Mouse (Mus musculus) E14TG2a.4 (cell line): Measurements from ENCODE around the gene Zfp800.

Source experiments
- H3K27me3 ChIP-seq: 2 replicates; pipeline ENCODE4 v1.6.1; 2014; ENCODE audit warnings: low read length, control low read depth; ENCODE audit not compliant: insufficient read depth
- H3K36me3 ChIP-seq: 2 replicates; pipeline ENCODE4 v1.6.1; 2014; ENCODE audit warnings: low read length, control low read depth; ENCODE audit not compliant: insufficient read depth
- H3K4me1 ChIP-seq: replicated peaks from 2 replicates; pipeline ENCODE4 v1.6.1; 2014; ENCODE audit warnings: low read depth, low read length, control low read depth
- H3K4me3 ChIP-seq: replicated peaks from 2 replicates; pipeline ENCODE4 v1.5.1; 2014; ENCODE audit warnings: mild to moderate bottlenecking, low read length
- H3K9me3 ChIP-seq: 2 replicates; pipeline ENCODE4 v1.6.1; 2014; ENCODE audit warnings: low read length, control low read depth
- CTCF ChIP-seq: conservative IDR thresholded peaks from 2 replicates; pipeline ENCODE4 v1.5.1; 2014; ENCODE audit warnings: low read length
- NANOG ChIP-seq: IDR thresholded peaks from 2 replicates; pipeline ENCODE4 v1.6.1; 2014; ENCODE audit warnings: borderline replicate concordance, low read length, mixed read lengths
- POU5F1 ChIP-seq: IDR thresholded peaks from 2 replicates; pipeline ENCODE4 v1.6.1; 2014; ENCODE audit warnings: low read length, borderline replicate concordance

The Zfp800 gene

DNA sequence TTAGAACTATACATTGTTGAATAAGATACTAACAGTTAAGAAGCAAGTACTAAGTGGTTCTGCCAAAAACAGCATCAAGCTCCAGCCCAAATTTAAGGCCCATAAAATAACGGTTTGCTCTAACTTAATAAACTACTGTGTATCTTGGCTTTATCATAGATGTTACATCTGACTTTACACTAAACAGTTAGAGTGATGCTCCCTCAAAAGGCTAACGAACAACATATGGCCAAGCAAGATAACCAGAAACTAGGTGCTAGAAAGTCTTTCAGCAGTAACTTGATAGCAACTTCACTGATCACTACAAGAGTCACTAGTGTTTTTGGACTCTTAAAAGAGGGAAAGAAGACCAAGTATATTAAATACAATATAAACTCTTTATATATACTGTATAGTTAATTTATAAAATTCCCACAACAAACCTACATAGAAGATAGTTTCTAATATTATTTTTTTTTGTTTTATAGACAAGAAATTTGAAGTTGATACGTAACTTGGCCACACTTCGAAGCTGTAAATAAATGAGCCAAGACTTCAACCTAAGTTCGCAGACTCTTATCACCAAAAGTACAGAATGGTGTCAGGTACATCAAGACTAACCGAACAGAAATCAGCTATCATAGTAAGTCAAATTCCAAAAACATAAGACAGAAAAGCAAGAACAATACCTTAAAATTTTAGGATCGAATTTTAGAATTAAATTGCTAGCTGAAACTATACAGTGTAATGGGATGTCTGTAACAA, 165.0 kb downstream of the Zfp800 start:
- H3K4me1 ChIP-seq: no peaks in the 10 kb centered on the region
- H3K27me3 ChIP-seq: no peaks in the 10 kb centered on the region
- no peaks in the 10 kb centered on the region for H3K36me3 ChIP-seq
- TF ChIP-seq CTCF (no peak), NANOG (no peak), POU5F1 (no peak)
- no peak overlapping the region for H3K4me3 ChIP-seq
- H3K9me3 ChIP-seq: no peaks in the 10 kb centered on the region

GRCm38 (mm10) chr6:28228085-28228484, 169.7 kb downstream of the Zfp800 start:
- H3K27me3 ChIP-seq: no peaks in the 10 kb centered on the region
- TF ChIP-seq NANOG (no peak), POU5F1 (no peak), CTCF (no peak)
- H3K36me3 ChIP-seq: no peaks in the 10 kb centered on the region
- no peak overlapping the region for H3K4me3 ChIP-seq
- no peaks in the 10 kb centered on the region for H3K9me3 ChIP-seq
- no peaks in the 10 kb centered on the region for H3K4me1 ChIP-seq

- TF ChIP-seq POU5F1 (no peak), NANOG (no peak), CTCF (no peak)
- Histone ChIP-seq H3K36me3 (no peaks in the 10 kb centered on the region), H3K9me3 (no peaks in the 10 kb centered on the region), H3K4me3 (no peak overlapping the region), H3K4me1 (no peaks in the 10 kb centered on the region), H3K27me3 (peaks cover 13% of the 10 kb centered on the region)
These were observed 176.8 kb downstream of the Zfp800 start for GRCm38 (mm10) chr6:28221017-28221416.

DNA sequence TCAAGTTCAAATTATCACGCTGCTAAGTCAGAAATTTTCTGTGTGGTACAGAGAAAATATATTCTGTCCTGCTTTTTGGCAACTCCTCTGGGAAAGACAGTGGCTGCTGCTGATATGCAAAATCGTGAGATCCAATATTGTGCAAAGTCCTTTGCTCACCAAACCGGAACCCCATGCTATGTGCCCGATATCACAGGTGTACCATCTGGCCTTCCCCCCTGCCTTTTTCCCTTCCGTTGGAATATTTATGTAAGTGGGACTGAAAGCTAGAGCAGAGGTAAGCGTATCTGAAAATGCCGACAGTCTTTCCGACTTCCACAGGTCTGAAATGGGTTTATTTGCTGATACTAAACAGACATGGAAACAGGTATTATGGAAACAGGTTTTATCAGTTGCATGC, 179.4 kb downstream of the Zfp800 start:
- no peak for TF ChIP-seq NANOG
- TF ChIP-seq POU5F1: no peak
- TF ChIP-seq CTCF: no peak
- Histone ChIP-seq H3K4me3 (no peak overlapping the region), H3K9me3 (no peaks in the 10 kb centered on the region), H3K27me3 (peaks cover 31% of the 10 kb centered on the region), H3K36me3 (no peaks in the 10 kb centered on the region), H3K4me1 (peaks cover 4% of the 10 kb centered on the region; the same call in 1 of the 2 replicates)

DNA sequence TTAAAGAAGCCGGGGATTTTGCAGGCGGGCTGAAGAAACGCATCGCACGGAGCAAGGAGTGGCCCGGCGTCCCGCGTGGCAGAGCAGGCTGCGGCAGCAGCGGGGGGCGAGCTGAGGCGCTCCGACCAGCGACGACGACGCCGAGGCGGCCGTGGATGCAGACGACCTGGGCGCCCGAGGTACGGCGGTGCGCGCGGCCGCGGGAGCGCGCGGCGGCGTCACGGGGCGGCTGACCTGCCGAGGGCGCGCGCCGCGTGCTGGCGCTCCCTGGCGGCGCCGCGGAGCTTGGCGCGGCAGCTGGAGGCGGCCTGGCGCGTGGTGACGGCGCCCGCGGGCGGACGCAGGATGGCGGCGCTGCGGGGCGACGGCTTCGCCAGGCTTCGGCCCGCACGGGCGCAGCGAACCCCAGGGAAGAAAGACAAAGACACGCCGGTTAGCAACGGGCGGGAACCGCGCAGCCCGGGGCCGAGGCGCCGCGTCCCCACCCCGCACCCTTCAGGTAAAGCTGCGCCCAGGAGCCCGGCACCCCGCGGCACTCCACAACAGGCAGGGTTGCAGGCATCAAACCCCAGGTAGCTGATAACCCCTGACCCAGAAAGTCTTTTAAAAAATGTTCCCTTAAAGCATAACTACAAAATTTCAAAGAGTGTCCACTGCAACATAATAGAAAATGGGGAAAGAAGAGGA, 182.4 kb downstream of the Zfp800 start:
- H3K9me3 ChIP-seq: no peaks in the 10 kb centered on the region
- TF ChIP-seq NANOG: no peak
- TF ChIP-seq CTCF: no peak
- no peak for TF ChIP-seq POU5F1

DNA sequence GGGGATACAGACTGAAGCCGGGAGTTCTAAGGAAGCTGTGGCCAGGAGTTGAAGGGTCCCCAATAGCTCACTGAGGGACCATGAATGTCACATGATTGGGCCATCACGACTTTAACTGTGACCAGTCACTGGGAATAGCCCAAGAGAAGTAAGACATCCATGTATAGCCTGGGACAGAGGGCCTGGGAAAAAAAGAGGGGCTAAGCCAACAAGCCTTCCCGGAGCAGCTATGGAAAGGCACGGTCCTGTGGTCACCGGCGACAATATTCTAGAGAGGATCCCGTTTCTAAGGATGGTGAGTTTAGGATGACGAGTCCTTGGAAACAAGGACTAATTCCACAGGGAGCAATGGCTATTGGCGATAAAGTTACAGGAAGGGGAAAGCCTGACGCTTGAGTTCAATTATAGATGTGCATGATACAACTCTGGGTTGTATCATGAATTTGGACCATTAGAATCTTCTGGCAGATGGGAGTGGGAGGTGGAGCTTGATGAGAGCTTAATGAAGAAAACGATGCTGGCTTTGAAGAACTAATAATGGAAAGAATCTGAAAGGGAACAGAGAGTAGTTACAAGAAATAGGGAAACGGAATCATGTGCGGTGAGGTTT, 183.0 kb downstream of the Zfp800 start:
- H3K36me3 ChIP-seq: no peaks in the 10 kb centered on the region
- no peaks in the 10 kb centered on the region for H3K9me3 ChIP-seq
- TF ChIP-seq POU5F1 (no peak), CTCF (no peak), NANOG (no peak)
- peak overlapping the region; percentile 80 for H3K4me3 ChIP-seq
- peaks cover 4% of the 10 kb centered on the region; the same call in 1 of the 2 replicates for H3K4me1 ChIP-seq
- peaks cover 38% of the 10 kb centered on the region for H3K27me3 ChIP-seq

More for the DNA sequence above, 182.4 kb downstream of the Zfp800 start:
- Histone ChIP-seq H3K36me3 (no peaks in the 10 kb centered on the region), H3K27me3 (peaks cover 37% of the 10 kb centered on the region), H3K4me1 (peaks cover 4% of the 10 kb centered on the region; the same call in 1 of the 2 replicates), H3K4me3 (peak overlapping the region; percentile 80)

GRCm38 (mm10) chr6:28203454-28203853, 194.4 kb downstream of the Zfp800 start:
- Histone ChIP-seq H3K36me3 (no peaks in the 10 kb centered on the region), H3K9me3 (no peaks in the 10 kb centered on the region), H3K4me1 (peaks cover 8% of the 10 kb centered on the region; the same call in 1 of the 2 replicates), H3K27me3 (no peaks in the 10 kb centered on the region), H3K4me3 (no peak overlapping the region)
- TF ChIP-seq POU5F1 (no peak), CTCF (no peak), NANOG (no peak)

GRCm38 (mm10) chr6:28202833-28203232, 195.0 kb downstream of the Zfp800 start:
- Histone ChIP-seq H3K9me3 (no peaks in the 10 kb centered on the region), H3K27me3 (no peaks in the 10 kb centered on the region), H3K4me1 (peaks cover 8% of the 10 kb centered on the region; the same call in 1 of the 2 replicates), H3K36me3 (no peaks in the 10 kb centered on the region), H3K4me3 (no peak overlapping the region)
- TF ChIP-seq POU5F1 (no peak), NANOG (no peak), CTCF (no peak)
